Mouse (Mus musculus) thymus, adult 2 months (tissue): ENCODE results near the gene Armc7. TPM values are rescaled to one million over a fixed set of nuclear protein-coding genes. Genes with fewer than 3 reads are reported as not detected.
A peak's percentile ranks its signal among the peaks of the same experiment; 100 is the strongest.

Experiments used
- DNase-seq: peaks from one replicate; pipeline ENCODE4 v3.0.0; 2021
- H3K27ac ChIP-seq: fragments of 200-500 bp; 2 replicates; pipeline ENCODE4 v1.5.1; 2012; ENCODE audit warnings: low read length, control low read depth; ENCODE audit not compliant: control insufficient read depth, insufficient read depth
- H3K27me3 ChIP-seq: fragments of 200-500 bp; 2 replicates; pipeline ENCODE4 v1.6.1; 2012; ENCODE audit warnings: mild to moderate bottlenecking, low read length, moderate library complexity, mixed read lengths; ENCODE audit not compliant: control insufficient read depth, insufficient read depth
- H3K36me3 ChIP-seq: fragments of 200-500 bp; 2 replicates; pipeline ENCODE4 v1.6.1; 2012; ENCODE audit warnings: mild to moderate bottlenecking, low read length, moderate library complexity; ENCODE audit not compliant: control insufficient read depth, insufficient read depth
- H3K4me1 ChIP-seq: fragments of 200-500 bp; replicated peaks from 2 replicates; pipeline ENCODE4 v1.6.1; 2012; ENCODE audit warnings: low read length; ENCODE audit not compliant: control insufficient read depth, insufficient read depth
- H3K4me3 ChIP-seq: fragments of 200-500 bp; 2 replicates; pipeline ENCODE4 v1.5.1; 2012; ENCODE audit warnings: mild to moderate bottlenecking, low read length, control low read depth, moderate library complexity; ENCODE audit not compliant: control insufficient read depth, insufficient read depth
- CTCF ChIP-seq: fragments of 200-500 bp; IDR thresholded peaks from 2 replicates; pipeline ENCODE4 v1.5.1; 2012; ENCODE audit warnings: mild to moderate bottlenecking, control low read depth, low read length, moderate library complexity, borderline replicate concordance; ENCODE audit not compliant: control insufficient read depth, poor library complexity, insufficient read depth; ENCODE audit errors: extremely low read depth
- POLR2A ChIP-seq: fragments of 200-500 bp; IDR thresholded peaks from 2 replicates; pipeline ENCODE4 v1.6.1; 2012; ENCODE audit warnings: mild to moderate bottlenecking, low read length, control low read depth, moderate library complexity; ENCODE audit not compliant: control insufficient read depth, poor library complexity, insufficient read depth; ENCODE audit errors: extremely low read depth
- WGBS: fragments of 180-500 bp; shearing (Covaris S2); methylation state at CpG from one replicate; pipeline ENCODE4 v1.1.7; 2018; 5-methylcytosine and 5-hydroxymethylcytosine counted together
- polyA plus RNA-seq: library from polyadenylated mRNA; depleted of rRNA; stranded (reverse); fragments of >200 nt; gene quantifications from 2 replicates; pipeline ENCODE4 v1.2.3, GENCODE M21; 2012

The Armc7 gene
- polyA plus RNA-seq, 1 experiment: 91.3 TPM

DNA sequence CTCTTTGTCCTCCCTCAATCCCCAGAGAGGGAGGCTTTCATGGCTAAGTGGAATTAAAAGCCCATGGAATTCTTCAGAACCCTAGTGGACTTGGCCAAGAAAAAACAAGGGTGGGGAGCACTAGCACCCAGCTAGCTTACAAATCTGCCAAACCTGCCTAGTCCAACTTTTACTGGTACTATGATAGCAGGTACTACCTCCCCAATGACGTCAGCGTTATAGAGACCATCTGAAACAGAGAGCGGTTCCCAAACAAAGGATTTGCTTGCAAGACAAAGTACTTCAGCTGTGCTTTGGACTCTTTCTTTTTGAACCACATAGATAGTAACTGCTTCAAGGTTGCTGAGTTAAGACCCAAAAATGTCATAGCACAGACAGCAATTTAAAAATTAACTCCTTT is 36.5 kb downstream of the Armc7 start:
- 76% methylated on average over 3 of the region's 3 CpGs for WGBS
- Histone ChIP-seq H3K27ac (peak overlapping the region; percentile 60; the same call in 1 of the 2 replicates), H3K4me1 (peaks cover 49% of the 10 kb centered on the region), H3K27me3 (no peaks in the 10 kb centered on the region), H3K4me3 (no peak overlapping the region), H3K36me3 (no peaks in the 10 kb centered on the region)
- DNase-seq: no peak
- TF ChIP-seq CTCF (no peak), POLR2A (no peak)

DNA sequence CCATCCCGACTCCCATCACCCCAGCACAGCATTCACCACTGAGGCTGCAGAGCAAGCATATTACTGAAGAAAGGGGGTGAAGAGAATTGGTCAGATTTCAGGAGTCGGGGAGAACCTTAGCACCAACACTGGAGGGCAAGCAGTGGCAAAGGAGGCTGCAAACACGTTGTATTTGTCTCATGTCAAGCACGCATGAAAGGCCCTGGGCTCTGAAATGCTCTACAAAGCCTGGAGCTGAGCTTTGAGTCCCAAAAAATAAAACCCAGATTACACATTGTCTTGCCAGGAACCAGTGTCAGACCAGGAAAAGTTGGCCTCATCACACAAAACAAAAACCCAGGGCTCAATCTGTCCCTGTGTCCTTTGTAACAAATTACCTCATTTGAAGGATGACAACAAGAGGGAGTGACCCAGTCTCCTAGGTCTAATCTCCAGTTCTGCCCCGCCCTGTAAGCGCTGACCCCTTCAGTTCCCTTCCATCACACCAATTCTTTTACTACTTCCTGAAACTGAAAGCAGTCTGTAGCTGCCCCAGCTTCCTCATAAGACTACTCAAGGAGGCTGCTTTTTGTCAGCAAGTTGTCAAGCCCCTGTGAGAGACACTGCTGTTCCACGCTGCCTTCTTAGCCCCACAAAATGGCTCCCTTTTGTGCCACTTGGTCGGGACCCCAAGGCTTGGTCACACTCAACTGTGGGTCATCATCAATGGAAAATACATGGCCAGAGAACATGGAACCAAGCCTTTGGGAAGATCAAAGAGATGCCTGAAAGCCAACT is 37.1 kb downstream of the Armc7 start:
- H3K4me3 ChIP-seq: peak overlapping the region; percentile 84
- H3K36me3 ChIP-seq: no peaks in the 10 kb centered on the region
- no peak for TF ChIP-seq POLR2A
- TF ChIP-seq CTCF: no peak
- H3K4me1 ChIP-seq: peaks cover 43% of the 10 kb centered on the region
- H3K27me3 ChIP-seq: no peaks in the 10 kb centered on the region
- DNase-seq: peak; percentile 56
- 22% methylated on average over 8 of the region's 8 CpGs for WGBS
- peak overlapping the region; percentile 60; the same call in 1 of the 2 replicates for H3K27ac ChIP-seq

DNA sequence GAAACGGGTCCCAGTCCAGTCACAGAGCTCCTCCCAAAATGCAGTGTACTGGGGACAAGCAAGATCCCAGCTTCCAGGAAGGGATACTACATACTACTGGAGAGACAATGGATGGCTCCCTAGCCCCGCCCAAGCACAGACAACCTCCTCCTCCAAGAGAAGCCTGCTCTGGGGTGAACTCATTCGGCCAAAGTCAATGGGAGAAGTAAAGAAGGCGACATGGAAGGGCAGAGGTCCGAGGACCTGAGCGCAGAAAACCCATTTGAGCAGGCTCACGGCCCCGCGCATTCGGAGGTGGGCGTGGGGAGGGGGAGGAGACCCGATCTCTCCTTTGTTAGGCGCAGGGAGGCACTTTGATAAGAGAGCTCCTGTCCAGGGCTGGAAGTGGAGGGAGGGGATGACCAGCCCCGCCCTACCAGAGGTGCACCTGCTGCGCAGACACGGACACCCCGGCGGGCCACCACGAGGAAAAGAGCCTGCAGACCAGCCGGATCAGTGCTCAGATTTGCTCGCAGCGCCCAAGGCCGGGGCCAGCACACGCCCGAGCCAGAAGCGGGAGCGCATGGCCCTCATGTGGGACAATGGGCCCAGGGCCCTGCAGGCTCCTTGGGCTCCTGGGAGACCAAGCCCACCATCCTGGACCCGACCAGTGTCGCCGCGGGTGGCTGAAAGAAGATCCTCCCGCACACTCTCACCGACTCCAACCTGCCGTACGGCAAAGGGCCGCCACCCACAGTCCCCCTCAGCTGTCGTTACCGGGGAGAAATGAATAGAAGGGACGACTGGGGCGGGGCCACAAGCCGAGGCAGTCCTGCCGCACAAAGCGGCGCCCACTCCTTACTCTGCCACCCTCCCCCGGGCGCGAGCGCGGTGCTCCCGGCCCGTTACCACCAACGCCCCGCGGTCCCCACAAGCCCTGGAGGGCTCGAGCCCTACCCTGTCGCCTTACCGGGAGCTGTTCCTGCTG is 38.1 kb downstream of the Armc7 start:
- DNase-seq: peak; percentile 55
- Histone ChIP-seq H3K27me3 (no peaks in the 10 kb centered on the region), H3K4me3 (peak overlapping the region; percentile 84), H3K27ac (peak overlapping the region; percentile 60), H3K4me1 (peaks cover 37% of the 10 kb centered on the region), H3K36me3 (no peaks in the 10 kb centered on the region)
- under 1% methylated on average over 57 of the region's 57 CpGs for WGBS
- TF ChIP-seq POLR2A: no peak
- TF ChIP-seq CTCF: no peak

DNA sequence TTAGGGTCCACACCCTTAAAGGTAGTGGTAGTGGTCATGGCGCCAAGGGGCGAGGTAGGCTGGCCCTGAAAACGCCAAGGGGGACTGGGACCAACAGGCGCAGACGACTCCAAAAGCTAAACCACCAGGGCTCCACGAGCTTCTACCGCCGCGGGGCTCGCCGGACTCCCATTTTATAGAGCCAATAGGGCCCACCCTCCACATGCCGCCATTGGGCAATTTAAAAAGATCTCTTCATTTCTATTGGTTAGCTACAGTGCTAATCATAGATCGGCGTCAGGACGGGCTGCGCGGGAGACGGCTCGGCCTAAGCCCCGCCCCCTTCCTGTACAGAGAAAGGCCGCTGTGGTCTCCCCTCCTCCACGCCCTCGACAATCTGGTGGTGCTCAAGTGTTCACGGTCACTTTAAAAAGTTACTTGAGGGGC is 38.8 kb downstream of the Armc7 start, which contains the start of gene Jpt1:
Jpt1 (minus strand) TSS at position 150 of the 426 bp plus-strand sequence.
- WGBS: under 1% methylated on average over 24 of the region's 24 CpGs
- H3K4me1 ChIP-seq: peaks cover 33% of the 10 kb centered on the region
- TF ChIP-seq POLR2A (peak; percentile 100), CTCF (no peak)
- peak within 1 kb of the TSS; percentile 84 for H3K4me3 ChIP-seq
- H3K27ac ChIP-seq: peak within 1 kb of the TSS; percentile 60
- H3K36me3 ChIP-seq: no peaks in the 10 kb centered on the region
- no peaks in the 10 kb centered on the region for H3K27me3 ChIP-seq
- DNase-seq: peak; percentile 98

DNA sequence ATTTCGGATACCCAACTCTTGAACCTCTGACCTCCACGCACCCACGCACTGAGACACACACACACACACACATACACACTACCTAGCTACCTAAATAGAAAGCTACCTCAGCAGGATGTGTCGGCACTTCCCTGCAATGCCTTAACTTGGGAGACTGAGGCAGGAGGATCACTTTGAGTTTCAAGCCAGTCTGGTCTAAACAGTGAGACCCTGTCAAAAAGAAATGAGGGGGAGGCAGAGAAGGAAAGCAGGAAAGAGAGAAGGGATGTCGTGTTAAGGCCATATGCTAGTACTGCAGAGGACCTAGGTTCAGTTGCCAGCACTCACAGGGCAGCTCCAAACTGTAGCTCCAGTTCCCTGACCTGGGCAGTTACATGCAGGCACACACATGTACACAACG is 39.6 kb downstream of the Armc7 start:
- H3K27ac ChIP-seq: no peak overlapping the region
- DNase-seq: no peak
- peaks cover 28% of the 10 kb centered on the region for H3K4me1 ChIP-seq
- TF ChIP-seq POLR2A (no peak), CTCF (no peak)
- no peaks in the 10 kb centered on the region for H3K36me3 ChIP-seq
- WGBS: 74% methylated on average over 6 of the region's 6 CpGs
- no peak overlapping the region for H3K4me3 ChIP-seq
- H3K27me3 ChIP-seq: no peaks in the 10 kb centered on the region

DNA sequence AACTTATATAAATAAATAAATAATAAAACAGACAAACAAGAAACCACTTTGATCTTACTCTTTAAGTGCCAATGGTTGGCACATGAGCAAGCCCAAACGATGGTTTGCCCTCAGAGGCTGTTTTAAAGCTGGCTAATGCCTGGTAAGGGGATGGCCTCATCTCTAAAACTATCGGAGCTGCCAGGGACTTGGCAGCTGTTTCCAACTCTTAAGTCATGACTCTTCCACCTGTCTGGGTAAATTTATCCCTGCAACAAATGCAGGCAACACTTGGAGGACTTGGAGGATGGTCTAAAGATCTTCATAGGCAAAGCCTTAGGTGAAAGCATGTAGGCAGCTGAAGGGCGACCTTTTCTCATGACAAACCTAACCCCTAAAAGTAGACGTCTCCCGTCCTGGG is 41.5 kb downstream of the Armc7 start:
- Histone ChIP-seq H3K4me3 (no peak overlapping the region), H3K36me3 (peaks cover under 1% of the 10 kb centered on the region; the same call in 1 of the 2 replicates), H3K4me1 (peaks cover 11% of the 10 kb centered on the region), H3K27me3 (no peaks in the 10 kb centered on the region), H3K27ac (no peak overlapping the region)
- TF ChIP-seq POLR2A (no peak), CTCF (no peak)
- DNase-seq: no peak
- 94% methylated on average over 5 of the region's 5 CpGs for WGBS
